Mouse (Mus musculus): ENCODE results near the gene Twf2. TPM values are rescaled to one million over a fixed set of nuclear protein-coding genes. Genes with fewer than 3 reads are reported as not detected.

The Twf2 gene
- total RNA-seq, 2 experiments from 2014 or later: 55.1 to 59.6 TPM

- no peak for DNase-seq (ENCODE audit: low spot score in 2 of 2)
- intact Hi-C loops (cut with DNase I): no loop called here
These were observed 2.9 kb downstream of the Twf2 start for GRCm38 (mm10) chr9:106205713-106206290.

GRCm38 (mm10) chr9:106206515-106206914, 3.6 kb downstream of the Twf2 start:
- intact Hi-C loops (cut with DNase I): no loop called here
- no peak for DNase-seq (ENCODE audit: low spot score in 2 of 2)

DNA sequence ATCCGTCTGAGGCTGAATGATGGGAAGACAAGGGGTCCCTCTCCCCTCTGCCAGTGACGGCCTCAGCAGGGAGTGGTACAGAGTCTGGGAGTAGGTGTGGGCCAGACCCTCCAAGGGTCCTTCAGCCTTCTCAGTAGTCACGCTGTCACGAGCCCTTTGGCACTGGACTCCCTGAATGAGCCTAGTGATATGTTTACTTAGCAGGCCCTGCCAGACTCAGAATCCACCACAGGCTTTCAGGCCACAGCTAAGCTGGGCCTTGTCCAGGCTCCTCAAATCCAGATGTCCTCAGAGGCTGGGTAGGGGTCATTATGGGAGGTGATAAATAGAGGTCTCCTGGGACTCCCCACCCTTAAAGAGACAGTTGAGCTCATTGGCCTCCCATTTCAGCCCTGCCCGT, 5.3 kb downstream of the Twf2 start:
- intact Hi-C loops (cut with DNase I): no loop called here
- DNase-seq (ENCODE audit: low spot score in 2 of 2): no peak

DNA sequence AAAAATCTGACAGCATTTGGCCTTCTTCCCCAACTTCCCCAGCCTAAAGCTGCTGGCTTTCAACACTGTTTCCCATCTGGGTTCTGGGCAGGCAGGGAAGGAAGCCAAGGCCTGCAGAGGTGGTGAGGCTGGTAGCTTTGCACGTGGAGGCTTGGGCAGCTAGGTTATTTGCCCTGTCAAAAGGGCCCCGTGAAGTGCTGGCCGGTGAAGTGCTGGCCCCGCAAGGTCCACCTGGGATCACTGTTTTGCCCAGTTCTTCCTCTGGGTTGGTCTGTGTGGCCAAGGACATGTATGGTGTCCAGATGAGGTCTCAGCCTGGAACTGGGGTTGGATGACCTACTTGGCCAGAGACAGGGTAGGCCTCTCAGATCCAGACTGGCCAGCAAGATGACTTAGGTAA, 7.0 kb downstream of the Twf2 start:
- intact Hi-C loops (cut with DNase I): loop anchor here (10.0 kb wide), 1 partner anchor 215 kb away; the partner anchor contains the start of gene Rpl29
- DNase-seq (ENCODE audit: low spot score in 2 of 2): no peak

DNA sequence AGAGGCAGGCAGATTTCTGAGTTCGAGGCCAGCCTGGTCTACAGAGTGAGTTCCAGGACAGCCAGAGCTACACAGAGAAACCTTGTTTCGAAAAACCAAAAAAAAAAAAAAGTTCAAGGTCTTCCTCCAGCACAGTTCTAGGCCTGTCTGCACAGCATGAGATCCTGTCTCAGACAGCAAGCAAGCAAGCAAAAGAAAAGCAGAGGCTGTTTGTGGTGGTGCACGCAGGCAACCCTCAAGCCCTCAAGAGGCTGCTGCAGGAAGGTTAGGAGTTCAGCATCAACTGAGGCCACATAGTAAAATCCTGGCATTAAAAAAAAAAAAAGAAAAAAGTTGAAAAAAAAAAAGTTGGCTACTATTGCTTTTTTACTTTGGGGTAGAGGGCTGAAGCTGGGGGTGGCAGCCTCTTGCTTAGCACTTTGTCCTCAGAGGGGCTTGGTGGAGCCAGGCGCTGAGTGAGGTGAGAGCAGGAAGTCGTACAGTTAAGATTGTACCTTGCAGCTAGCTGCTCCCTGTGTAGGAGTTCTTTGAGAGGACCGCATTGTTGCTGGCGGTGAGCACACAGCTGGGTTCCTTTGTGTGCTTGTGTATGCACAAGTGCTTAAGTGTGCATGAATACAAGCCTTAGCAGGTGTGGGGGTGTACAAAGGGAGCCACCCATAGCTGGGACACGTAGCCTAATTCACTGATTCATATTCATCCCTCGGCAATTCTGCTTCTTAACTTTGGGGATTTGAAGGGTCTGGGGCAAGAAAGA, 8.1 kb downstream of the Twf2 start:
- intact Hi-C loops (cut with DNase I): loop anchor here (10.0 kb wide), 1 partner anchor 214 kb away; the partner anchor contains the start of gene Rpl29
- no peak for DNase-seq (ENCODE audit: low spot score in 2 of 2)

GRCm38 (mm10) chr9:106211680-106212593, 9.0 kb downstream of the Twf2 start:
- intact Hi-C loops (cut with DNase I): loop anchor here (2.0 to 10.0 kb wide), 2 partner anchors 69 to 213 kb away; partner anchors contain the start of genes Poc1a and Rpl29
- DNase-seq (ENCODE audit: low spot score in 2 of 2): peak; percentile 76 to 83

GRCm38 (mm10) chr9:106212594-106212981, 9.7 kb downstream of the Twf2 start:
- no peak for DNase-seq (ENCODE audit: low spot score in 2 of 2)
- intact Hi-C loops (cut with DNase I): loop anchor here (2.0 to 10.0 kb wide), 2 partner anchors 68 to 212 kb away; partner anchors contain the start of genes Poc1a and Rpl29

DNA sequence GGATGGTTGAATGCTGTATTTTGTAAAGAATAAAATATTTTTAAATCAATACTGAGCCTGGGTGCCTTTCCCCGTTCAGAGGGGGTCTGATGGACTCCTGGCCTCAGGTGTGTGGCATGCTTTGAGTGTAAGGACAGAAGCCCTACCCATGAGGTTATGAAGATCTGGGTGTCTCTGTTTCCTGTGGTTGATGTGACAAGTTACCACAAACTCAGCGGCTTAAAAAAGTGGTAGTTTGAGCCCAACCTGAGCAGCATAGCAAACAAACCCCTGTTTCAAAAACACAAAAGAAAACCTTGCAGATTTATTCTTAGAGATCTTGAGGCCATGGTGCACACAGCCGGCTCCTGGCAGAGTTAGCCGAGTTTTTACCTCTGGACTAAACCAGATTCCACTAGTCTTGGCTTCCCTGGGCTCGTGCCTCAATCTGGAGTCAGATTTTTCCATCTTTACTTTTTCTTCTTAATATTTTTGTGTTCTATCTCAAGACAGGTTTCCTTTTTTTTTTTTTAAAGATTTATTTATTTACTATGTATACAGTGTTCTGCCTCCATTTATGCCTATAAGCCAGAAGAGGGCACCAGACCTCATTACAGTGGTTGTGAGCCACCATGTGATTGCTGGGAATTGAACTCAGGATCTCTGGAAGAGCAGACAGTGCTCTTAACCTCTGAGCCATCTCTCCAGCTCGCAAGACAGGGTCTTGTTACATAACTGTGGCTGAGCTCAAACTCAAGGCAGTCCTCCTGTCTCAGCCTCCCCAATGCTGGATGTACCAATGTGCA, 12.6 kb downstream of the Twf2 start:
- intact Hi-C loops (cut with DNase I): loop anchor here (10.0 kb wide), 1 partner anchor 209 kb away; the partner anchor contains the start of gene Rpl29

DNA sequence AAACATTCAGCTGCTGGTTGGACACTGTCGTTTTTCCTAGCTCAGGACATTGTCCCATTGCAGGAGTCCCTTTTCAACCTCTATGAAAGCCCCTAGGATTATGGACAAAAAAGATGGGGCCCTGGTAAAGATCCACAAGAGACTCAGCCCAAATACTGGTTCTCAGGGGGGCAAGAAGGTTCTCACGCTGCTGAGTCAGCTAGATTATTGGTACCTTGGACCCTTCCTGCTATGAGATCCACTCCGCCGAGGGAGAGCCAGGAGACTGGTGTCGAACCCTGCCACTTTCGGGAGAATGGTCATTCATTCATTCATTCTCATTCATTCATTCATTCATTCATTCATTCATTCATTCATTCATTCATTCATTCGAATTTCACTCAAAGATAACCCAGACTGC, 14.1 kb downstream of the Twf2 start:
- intact Hi-C loops (cut with DNase I): loop anchor here (10.0 kb wide), 1 partner anchor 208 kb away; the partner anchor contains the start of gene Rpl29
- DNase-seq (ENCODE audit: low spot score in 2 of 2): no peak

More for the DNA sequence above, 12.6 kb downstream of the Twf2 start:
- no peak for DNase-seq (ENCODE audit: low spot score in 2 of 2)

- intact Hi-C loops (cut with DNase I): no loop called here
- DNase-seq (ENCODE audit: low spot score in 2 of 2): no peak
These were observed 18.1 kb downstream of the Twf2 start for GRCm38 (mm10) chr9:106220894-106221523.

- no peak for DNase-seq (ENCODE audit: low spot score in 2 of 2)
- intact Hi-C loops (cut with DNase I): no loop called here
These were observed 19.4 kb downstream of the Twf2 start, which contains the start of gene Tlr9 for GRCm38 (mm10) chr9:106222261-106222851. Gene Tlr9 (plus strand): TSS chr9:106222598.

- intact Hi-C loops (cut with DNase I): no loop called here
- no peak for DNase-seq (ENCODE audit: low spot score in 2 of 2)
These were observed 20.1 kb downstream of the Twf2 start for GRCm38 (mm10) chr9:106222994-106223393.

DNA sequence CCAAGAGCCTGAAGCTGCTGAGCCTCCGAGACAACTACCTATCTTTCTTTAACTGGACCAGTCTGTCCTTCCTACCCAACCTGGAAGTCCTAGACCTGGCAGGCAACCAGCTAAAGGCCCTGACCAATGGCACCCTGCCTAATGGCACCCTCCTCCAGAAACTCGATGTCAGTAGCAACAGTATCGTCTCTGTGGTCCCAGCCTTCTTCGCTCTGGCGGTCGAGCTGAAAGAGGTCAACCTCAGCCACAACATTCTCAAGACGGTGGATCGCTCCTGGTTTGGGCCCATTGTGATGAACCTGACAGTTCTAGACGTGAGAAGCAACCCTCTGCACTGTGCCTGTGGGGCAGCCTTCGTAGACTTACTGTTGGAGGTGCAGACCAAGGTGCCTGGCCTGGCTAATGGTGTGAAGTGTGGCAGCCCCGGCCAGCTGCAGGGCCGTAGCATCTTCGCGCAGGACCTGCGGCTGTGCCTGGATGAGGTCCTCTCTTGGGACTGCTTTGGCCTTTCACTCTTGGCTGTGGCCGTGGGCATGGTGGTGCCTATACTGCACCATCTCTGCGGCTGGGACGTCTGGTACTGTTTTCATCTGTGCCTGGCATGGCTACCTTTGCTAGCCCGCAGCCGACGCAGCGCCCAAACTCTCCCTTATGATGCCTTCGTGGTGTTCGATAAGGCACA, 22.7 kb downstream of the Twf2 start:
- intact Hi-C loops (cut with DNase I): no loop called here
- DNase-seq (ENCODE audit: low spot score in 2 of 2): no peak

DNA sequence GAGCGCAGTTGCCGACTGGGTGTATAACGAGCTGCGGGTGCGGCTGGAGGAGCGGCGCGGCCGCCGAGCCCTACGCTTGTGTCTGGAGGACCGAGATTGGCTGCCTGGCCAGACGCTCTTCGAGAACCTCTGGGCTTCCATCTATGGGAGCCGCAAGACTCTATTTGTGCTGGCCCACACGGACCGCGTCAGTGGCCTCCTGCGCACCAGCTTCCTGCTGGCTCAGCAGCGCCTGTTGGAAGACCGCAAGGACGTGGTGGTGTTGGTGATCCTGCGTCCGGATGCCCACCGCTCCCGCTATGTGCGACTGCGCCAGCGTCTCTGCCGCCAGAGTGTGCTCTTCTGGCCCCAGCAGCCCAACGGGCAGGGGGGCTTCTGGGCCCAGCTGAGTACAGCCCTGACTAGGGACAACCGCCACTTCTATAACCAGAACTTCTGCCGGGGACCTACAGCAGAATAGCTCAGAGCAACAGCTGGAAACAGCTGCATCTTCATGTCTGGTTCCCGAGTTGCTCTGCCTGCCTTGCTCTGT, 23.3 kb downstream of the Twf2 start:
- DNase-seq (ENCODE audit: low spot score in 2 of 2): peak; percentile 59 to 68

DNA sequence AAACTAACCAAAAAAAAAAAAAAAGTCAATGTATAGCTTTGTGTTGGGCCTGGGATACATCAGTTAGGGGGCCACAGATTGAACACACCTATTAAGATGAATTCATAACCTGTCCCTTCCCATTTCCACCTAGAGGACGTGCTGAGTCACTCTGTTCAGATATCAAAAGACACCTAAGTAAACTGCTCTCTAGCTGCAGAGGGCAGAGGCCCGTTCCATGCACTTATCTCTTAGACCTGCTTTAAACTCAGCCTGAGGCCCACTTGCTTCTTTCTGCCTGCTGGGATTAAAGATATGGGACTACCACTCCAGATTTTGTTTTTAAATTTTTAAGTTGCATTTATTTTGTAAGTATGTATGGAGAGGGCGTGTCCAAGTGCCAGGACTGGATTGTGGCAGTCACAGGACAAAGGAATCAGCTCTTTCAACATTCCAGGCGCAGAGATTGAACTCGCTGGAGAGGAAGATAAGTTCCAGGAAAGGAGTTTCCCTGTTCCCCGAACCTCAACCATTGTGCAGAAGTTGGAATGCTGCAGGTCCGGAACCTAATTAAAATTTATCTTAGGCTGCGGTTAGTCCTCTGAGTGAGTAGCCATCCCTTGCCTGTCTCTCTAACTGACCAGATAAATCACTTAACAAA, 25.0 kb downstream of the Twf2 start:
- intact Hi-C loops (cut with DNase I): no loop called here
- no peak for DNase-seq (ENCODE audit: low spot score in 2 of 2)

More for the DNA sequence above, 23.3 kb downstream of the Twf2 start:
- intact Hi-C loops (cut with DNase I): no loop called here

GRCm38 (mm10) chr9:106230051-106230733, 27.3 kb downstream of the Twf2 start:
- no peak for DNase-seq (ENCODE audit: low spot score in 2 of 2)
- intact Hi-C loops (cut with DNase I): no loop called here

All from left cerebral cortex, postnatal 25 days (tissue).